8 mouse cellular contexts compared by ENCODE assay signal in genomic region chr7:44384716-44385059, GRCm38 (mm10). TPM values are rescaled to one million over a fixed set of nuclear protein-coding genes. Genes with fewer than 3 reads are reported as not detected.
DNase-seq lines count a peak whose midpoint lies in the region; ATAC-seq and TF ChIP-seq lines count a peak whose summit lies in the region.

No protein-coding gene starts in this region.

- H3K9ac ChIP-seq in liver, adult 2 months (ENCODE audit: low read depth, low read length): peak overlapping the region; percentile 70
- H3K9ac ChIP-seq in intestine, embryonic 16.5 days (ENCODE audit: low read depth, low read length): peak overlapping the region; percentile 68
- peak overlapping the region; percentile 64 for H3K9ac ChIP-seq in neural tube, embryonic 14.5 days (replicated peaks; ENCODE audit: low read depth, low read length)

- no peaks in the 10 kb centered on the region for H3K79me2 ChIP-seq in liver, adult 2 months (ENCODE audit: control insufficient read depth, insufficient read depth, low read length)

- 2% methylated on average over 17 of the region's 17 CpGs for WGBS in liver, adult 2 months
- WGBS in intestine, embryonic 16.5 days: under 1% methylated on average over 17 of the region's 17 CpGs
- WGBS in neural tube, embryonic 14.5 days: under 1% methylated on average over 17 of the region's 17 CpGs

- H3K27me3 ChIP-seq in liver, adult 2 months (ENCODE audit: control insufficient read depth, insufficient read depth, low read length): no peaks in the 10 kb centered on the region
- peaks cover 16% of the 10 kb centered on the region; the same call in 1 of the 2 replicates for H3K27me3 ChIP-seq in intestine, embryonic 16.5 days (replicated peaks; ENCODE audit: control insufficient read depth, insufficient read depth, low read length)
- H3K27me3 ChIP-seq in neural tube, embryonic 14.5 days (ENCODE audit: control insufficient read depth, insufficient read depth, low read length): 0 out of 2 replicates have a peak, but pooled peaks cover 2% of the 10 kb centered on the region

- no peaks in the 10 kb centered on the region for H3K36me3 ChIP-seq in liver, adult 2 months (ENCODE audit: control insufficient read depth, insufficient read depth, low read length)
- H3K36me3 ChIP-seq in intestine, embryonic 16.5 days (ENCODE audit: control insufficient read depth, insufficient read depth, low read length): no peaks in the 10 kb centered on the region
- H3K36me3 ChIP-seq in neural tube, embryonic 14.5 days (ENCODE audit: control insufficient read depth, insufficient read depth, low read length): no peaks in the 10 kb centered on the region

- TF ChIP-seq POLR2A in liver, adult 2 months (IDR thresholded peaks at IDR 0.05; ENCODE audit: extremely low read depth, insufficient read depth, low read length): no peak
- TF ChIP-seq POLR2A in embryonic fibroblast, embryonic 13.5 days (IDR thresholded peaks at IDR 0.05; ENCODE audit: low read depth, low read length): no peak

- no peaks in the 10 kb centered on the region for H3K4me1 ChIP-seq in liver, adult 2 months (ENCODE audit: control insufficient read depth, insufficient read depth, low read length)
- no peaks in the 10 kb centered on the region for H3K4me1 ChIP-seq in embryonic fibroblast, embryonic 13.5 days (ENCODE audit: control insufficient read depth, insufficient read depth, low read length)
- peaks cover 3% of the 10 kb centered on the region; the same call in 1 of the 2 replicates for H3K4me1 ChIP-seq in intestine, embryonic 16.5 days (ENCODE audit: control insufficient read depth, insufficient read depth, low read length)
- H3K4me1 ChIP-seq in neural tube, embryonic 14.5 days (ENCODE audit: control insufficient read depth, insufficient read depth, low read length): no peaks in the 10 kb centered on the region; the same call in 1 of the 2 replicates

- no peak overlapping the region for H3K27ac ChIP-seq in liver, adult 2 months (replicated peaks; ENCODE audit: insufficient read depth, low read depth, low read length)
- no peak overlapping the region for H3K27ac ChIP-seq in embryonic fibroblast, embryonic 13.5 days (ENCODE audit: insufficient read depth, low read length)
- no peak overlapping the region for H3K27ac ChIP-seq in intestine, embryonic 16.5 days (ENCODE audit: low read length)
- no peak overlapping the region; the same call in 1 of the 2 replicates for H3K27ac ChIP-seq in neural tube, embryonic 14.5 days (ENCODE audit: low read depth, low read length)

- peak overlapping the region; percentile 78 for H3K4me3 ChIP-seq in liver, adult 2 months (ENCODE audit: insufficient read depth, low read depth, low read length)
- H3K4me3 ChIP-seq in embryonic fibroblast, embryonic 13.5 days (ENCODE audit: insufficient read depth, low read length): peak overlapping the region; percentile 2; the same call in 1 of the 2 replicates
- H3K4me3 ChIP-seq in intestine, embryonic 16.5 days (ENCODE audit: low read length): peak overlapping the region; percentile 48
- peak overlapping the region; percentile 45 for H3K4me3 ChIP-seq in neural tube, embryonic 14.5 days (ENCODE audit: low read depth, low read length)

- TF ChIP-seq CTCF in liver, adult 2 months (IDR thresholded peaks at IDR 0.05; ENCODE audit: low read depth, low read length): no peak
- TF ChIP-seq CTCF in embryonic fibroblast, embryonic 13.5 days (IDR thresholded peaks at IDR 0.05; ENCODE audit: borderline replicate concordance, insufficient read depth, low read length): no peak

- ATAC-seq in intestine, embryonic 16.5 days: peak; percentile 68
- ATAC-seq in neural tube, embryonic 14.5 days (ENCODE audit: low read depth): peak; percentile 54

- H3K4me2 ChIP-seq in intestine, embryonic 16.5 days (ENCODE audit: low read depth, low read length): peak overlapping the region; percentile 88
- H3K4me2 ChIP-seq in neural tube, embryonic 14.5 days (ENCODE audit: low read depth, low read length): peak overlapping the region; percentile 83

- H3K9me3 ChIP-seq in intestine, embryonic 16.5 days (ENCODE audit: control insufficient read depth, low read length): no peaks in the 10 kb centered on the region
- H3K9me3 ChIP-seq in neural tube, embryonic 14.5 days (ENCODE audit: control insufficient read depth, low read length): no peaks in the 10 kb centered on the region

- DNase-seq in liver, adult 2 months (ENCODE audit: extremely low read depth, low read depth, low spot score): no peak
- DNase-seq in liver: no peak
- DNase-seq in cerebellum, adult 11 months: no peak
- DNase-seq in urinary bladder, postnatal 25 days (ENCODE audit: low spot score): no peak
- DNase-seq in right cerebral cortex, postnatal 14 days: no peak

RNA-seq across cellular contexts. Expression of gene Syt3, which starts 0.8 kb away (rescaled TPM):
- total RNA-seq in liver, adult 2 months (2014; rRNA removed): 1.4 and 2.6 TPM in 2 replicates
- 4.9 and 7.1 TPM in 2 replicates for polyA plus RNA-seq in liver, adult 2 months (2012; rRNA removed)
- polyA plus RNA-seq in embryonic fibroblast, embryonic 13.5 days (2011; ENCODE audit: insufficient read length, low read depth, missing spikeins): 0.18 and 0.25 TPM in 2 replicates
- 0.82 and 1.2 TPM in 2 replicates for polyA plus RNA-seq in intestine, embryonic 16.5 days (2015; fragmentation: Nextera tagmentation; extraction: Ambion mirVana)
- polyA plus RNA-seq in neural tube, embryonic 14.5 days (2014; fragmentation: Nextera tagmentation; extraction: Ambion mirVana): 52.7 and 68.4 TPM in 2 replicates

RNA-seq across cellular contexts. Expression of gene 1700008O03Rik, which starts 0.9 kb away (rescaled TPM):
- not detected in 2 replicates for total RNA-seq in liver, adult 2 months (2014; rRNA removed)
- 0.22 and 0.27 TPM in 2 replicates for polyA plus RNA-seq in liver, adult 2 months (2012; rRNA removed)
- not detected in 2 replicates for polyA plus RNA-seq in embryonic fibroblast, embryonic 13.5 days (2011; ENCODE audit: insufficient read length, low read depth, missing spikeins)
- 0.66 and 0.88 TPM in 2 replicates for polyA plus RNA-seq in intestine, embryonic 16.5 days (2015; fragmentation: Nextera tagmentation; extraction: Ambion mirVana)
- polyA plus RNA-seq in neural tube, embryonic 14.5 days (2014; fragmentation: Nextera tagmentation; extraction: Ambion mirVana): 2.0 and 2.6 TPM in 2 replicates

RNA-seq across cellular contexts. Expression of gene Lrrc4b, which starts 44.1 kb away (rescaled TPM):
- total RNA-seq in liver, adult 2 months (2014; rRNA removed): 0.07 TPM in 1 of 2 replicates, not detected in the other
- not detected in 2 replicates for polyA plus RNA-seq in liver, adult 2 months (2012; rRNA removed)
- polyA plus RNA-seq in embryonic fibroblast, embryonic 13.5 days (2011; ENCODE audit: insufficient read length, low read depth, missing spikeins): 0.32 TPM in 1 of 2 replicates, not detected in the other
- 0.31 and 0.43 TPM in 2 replicates for polyA plus RNA-seq in intestine, embryonic 16.5 days (2015; fragmentation: Nextera tagmentation; extraction: Ambion mirVana)
- 21.9 and 28.1 TPM in 2 replicates for polyA plus RNA-seq in neural tube, embryonic 14.5 days (2014; fragmentation: Nextera tagmentation; extraction: Ambion mirVana)

Comparison
In these comparisons a context has a peak if more than half of its experiments do, and no peak if none do; other contexts are left out.
1. H3K4me3 ChIP-seq: peak in every context shown above with its lines; median percentile 78 in liver, adult 2 months; 48 in intestine, embryonic 16.5 days; 45 in neural tube, embryonic 14.5 days; 2 in embryonic fibroblast, embryonic 13.5 days.
2. RNA of gene Lrrc4b, which starts 44.1 kb away (polyA plus RNA-seq): 21.9 to 28.1 TPM in neural tube, embryonic 14.5 days; 0.31 to 0.43 TPM in intestine, embryonic 16.5 days, 0.32 TPM in embryonic fibroblast, embryonic 13.5 days and not detected in liver, adult 2 months; every median in the first group is over 10 times any median in the second.
3. Peak in every context shown above with its lines, with median percentiles within 50 percentile points of each other: H3K9ac ChIP-seq.